Mouse (Mus musculus) megakaryocyte, embryonic 14.5 days (primary cell): ENCODE data around the gene Dusp3. TPM values are rescaled to one million over a fixed set of nuclear protein-coding genes. Genes with fewer than 3 reads are reported as not detected.
A peak's percentile ranks its signal among the peaks of the same experiment; 100 is the strongest.

ENCODE experiments used
- H3K27me3 ChIP-seq: replicated peaks from 2 replicates; pipeline ENCODE3; 2012; ENCODE audit warnings: inconsistent platforms
- H3K36me3 ChIP-seq: replicated peaks from 2 replicates; pipeline ENCODE3; 2012; ENCODE audit warnings: low read length, inconsistent platforms, mixed read lengths
- H3K4me1 ChIP-seq: 2 replicates; pipeline ENCODE4 v1.6.1; 2012; ENCODE audit warnings: inconsistent platforms
- H3K4me3 ChIP-seq: replicated peaks from 2 replicates; pipeline ENCODE3; 2012; ENCODE audit warnings: moderate library complexity, mild to moderate bottlenecking, inconsistent platforms
- H3K9me3 ChIP-seq: 2 replicates; pipeline ENCODE4 v1.6.1; 2012; ENCODE audit warnings: inconsistent platforms
- FLI1 ChIP-seq: IDR thresholded peaks from 2 replicates; pipeline ENCODE4 v1.6.1; 2012; ENCODE audit warnings: low read length, inconsistent platforms, mixed read lengths
- GATA1 ChIP-seq: IDR thresholded peaks from 3 replicates; pipeline ENCODE4 v1.6.1; 2012; ENCODE audit warnings: mixed read lengths, low read length, inconsistent platforms, borderline replicate concordance
- polyA plus RNA-seq: library from polyadenylated mRNA; stranded (reverse); fragments of >175 nt; gene quantifications from 2 replicates; pipeline ENCODE4 v1.2.3, GENCODE M21; 2012; ENCODE audit warnings: low replicate concordance; ENCODE audit not compliant: insufficient read depth

Gene Dusp3
- polyA plus RNA-seq, 1 experiment: 47.3 TPM

DNA sequence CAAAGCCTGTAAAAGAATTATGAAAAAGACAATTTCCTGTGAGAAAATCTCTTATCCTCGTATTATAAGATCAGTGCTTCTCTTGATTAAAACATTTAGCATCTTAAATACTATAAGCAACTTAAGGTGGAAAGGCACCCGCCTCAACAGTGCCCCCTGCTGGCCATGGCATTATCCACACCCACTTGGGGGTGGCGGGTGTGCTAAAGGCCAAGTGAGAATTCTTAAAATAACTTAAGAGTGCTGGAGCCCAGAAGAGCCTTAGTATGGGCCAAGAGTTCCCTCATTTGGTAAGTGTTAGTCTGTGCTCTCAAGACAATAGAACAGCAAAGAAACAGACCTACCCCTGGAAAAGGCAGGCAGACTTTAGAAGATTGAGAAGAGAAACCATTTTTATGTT is 15.4 kb downstream of the Dusp3 start:
- Histone ChIP-seq H3K27me3 (peaks cover 24% of the 10 kb centered on the region), H3K4me3 (no peak overlapping the region), H3K36me3 (peaks cover 60% of the 10 kb centered on the region), H3K4me1 (peaks cover 58% of the 10 kb centered on the region), H3K9me3 (no peaks in the 10 kb centered on the region)
- TF ChIP-seq GATA1 (no peak), FLI1 (no peak)

DNA sequence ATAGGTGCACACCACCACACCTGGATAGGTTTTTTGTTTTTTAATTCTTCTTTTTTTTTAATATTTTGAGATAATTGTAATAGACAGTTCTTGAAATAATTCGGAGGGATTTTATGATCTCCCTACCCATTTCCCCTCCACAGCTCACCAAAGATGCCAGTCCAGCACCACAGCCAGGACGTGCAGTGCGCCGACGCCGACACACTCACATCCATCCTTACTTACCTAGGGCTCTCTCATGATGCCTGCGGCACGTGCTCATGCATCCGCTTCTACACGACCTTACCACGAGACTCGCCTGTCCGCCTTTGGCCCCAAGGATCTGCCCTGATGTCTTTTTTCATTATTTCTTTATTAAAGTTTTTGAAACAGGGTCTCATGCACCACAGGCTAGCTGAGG is 17.0 kb downstream of the Dusp3 start:
- peaks cover 61% of the 10 kb centered on the region for H3K4me1 ChIP-seq
- TF ChIP-seq FLI1 (no peak), GATA1 (no peak)
- peaks cover 44% of the 10 kb centered on the region for H3K36me3 ChIP-seq
- H3K9me3 ChIP-seq: no peaks in the 10 kb centered on the region
- H3K4me3 ChIP-seq: no peak overlapping the region
- H3K27me3 ChIP-seq: peaks cover 40% of the 10 kb centered on the region

DNA sequence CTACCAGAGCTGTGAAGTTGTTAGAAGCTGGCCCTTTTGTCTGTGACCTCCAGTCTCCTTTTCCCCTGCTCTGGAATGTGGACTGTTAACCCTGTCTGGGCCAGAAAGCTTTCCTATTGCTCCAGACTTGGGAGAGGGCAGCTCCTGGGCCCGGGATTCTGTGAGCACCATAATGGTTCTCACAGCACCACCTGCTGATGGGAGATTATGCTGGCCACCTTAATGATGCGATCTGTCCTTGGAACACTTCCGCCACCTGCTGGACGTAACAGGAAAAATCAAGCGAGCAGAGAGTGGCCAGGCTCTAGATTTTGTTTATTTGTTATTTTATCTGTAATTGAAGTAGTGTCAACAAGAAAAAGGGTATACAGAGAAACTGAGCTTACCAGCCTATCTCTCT is 18.0 kb downstream of the Dusp3 start:
- Histone ChIP-seq H3K4me3 (no peak overlapping the region), H3K9me3 (no peaks in the 10 kb centered on the region), H3K36me3 (peaks cover 34% of the 10 kb centered on the region), H3K27me3 (peaks cover 50% of the 10 kb centered on the region), H3K4me1 (peaks cover 62% of the 10 kb centered on the region)
- TF ChIP-seq GATA1 (no peak), FLI1 (no peak)

DNA sequence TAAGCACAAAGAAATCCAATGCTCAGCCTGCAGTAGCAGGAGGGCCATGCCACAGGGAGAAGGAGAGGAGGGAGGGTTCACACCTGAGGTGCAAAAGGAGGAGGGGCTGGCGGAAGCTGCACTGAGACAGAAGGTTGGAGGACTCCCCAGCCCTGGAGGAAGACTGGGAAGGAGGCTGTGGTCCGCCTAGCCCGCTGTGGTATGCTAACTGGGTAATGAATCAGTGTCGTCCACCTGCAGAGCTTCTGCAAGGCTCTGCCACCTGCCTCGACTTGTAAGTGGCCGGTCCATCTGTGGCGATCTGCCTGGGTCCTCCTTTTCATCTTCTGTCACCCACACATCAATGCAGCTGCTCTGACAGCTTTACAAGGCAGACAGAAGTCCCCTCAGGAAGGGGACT is 18.5 kb downstream of the Dusp3 start:
- H3K27me3 ChIP-seq: peaks cover 55% of the 10 kb centered on the region
- peaks cover 67% of the 10 kb centered on the region for H3K4me1 ChIP-seq
- H3K36me3 ChIP-seq: peaks cover 29% of the 10 kb centered on the region
- no peaks in the 10 kb centered on the region for H3K9me3 ChIP-seq
- no peak overlapping the region for H3K4me3 ChIP-seq
- TF ChIP-seq FLI1 (no peak), GATA1 (no peak)

GRCm38 (mm10) chr11:101966965-101967614 is 19.7 kb downstream of the Dusp3 start, which contains the start of gene Sost:
TSS of gene Sost (minus strand) at chr11:101967015.
- TF ChIP-seq FLI1 (no peak), GATA1 (no peak)
- H3K4me3 ChIP-seq: peak within 1 kb of the TSS; percentile 48
- H3K36me3 ChIP-seq: peaks cover 17% of the 10 kb centered on the region
- peaks cover 69% of the 10 kb centered on the region for H3K4me1 ChIP-seq
- H3K9me3 ChIP-seq: no peaks in the 10 kb centered on the region
- H3K27me3 ChIP-seq: peaks cover 66% of the 10 kb centered on the region

- Histone ChIP-seq H3K27me3 (peaks cover 82% of the 10 kb centered on the region), H3K9me3 (no peaks in the 10 kb centered on the region), H3K4me3 (peak overlapping the region; percentile 31), H3K4me1 (peaks cover 63% of the 10 kb centered on the region), H3K36me3 (peaks cover 4% of the 10 kb centered on the region)
- TF ChIP-seq FLI1 (no peak), GATA1 (no peak)
Observed at GRCm38 (mm10) chr11:101965553-101965952, 21.3 kb downstream of the Dusp3 start.

GRCm38 (mm10) chr11:101964647-101965046 is 22.2 kb downstream of the Dusp3 start:
- Histone ChIP-seq H3K4me3 (no peak overlapping the region), H3K27me3 (peaks cover 90% of the 10 kb centered on the region), H3K36me3 (no peaks in the 10 kb centered on the region), H3K9me3 (no peaks in the 10 kb centered on the region), H3K4me1 (peaks cover 63% of the 10 kb centered on the region)
- TF ChIP-seq FLI1: no peak
- no peak for TF ChIP-seq GATA1

- Histone ChIP-seq H3K9me3 (no peaks in the 10 kb centered on the region), H3K27me3 (peaks cover 97% of the 10 kb centered on the region), H3K4me3 (peak overlapping the region; percentile 89), H3K36me3 (no peaks in the 10 kb centered on the region), H3K4me1 (peaks cover 59% of the 10 kb centered on the region)
- TF ChIP-seq FLI1: no peak
- no peak for TF ChIP-seq GATA1
Observed at GRCm38 (mm10) chr11:101963473-101964291, 23.1 kb downstream of the Dusp3 start.

DNA sequence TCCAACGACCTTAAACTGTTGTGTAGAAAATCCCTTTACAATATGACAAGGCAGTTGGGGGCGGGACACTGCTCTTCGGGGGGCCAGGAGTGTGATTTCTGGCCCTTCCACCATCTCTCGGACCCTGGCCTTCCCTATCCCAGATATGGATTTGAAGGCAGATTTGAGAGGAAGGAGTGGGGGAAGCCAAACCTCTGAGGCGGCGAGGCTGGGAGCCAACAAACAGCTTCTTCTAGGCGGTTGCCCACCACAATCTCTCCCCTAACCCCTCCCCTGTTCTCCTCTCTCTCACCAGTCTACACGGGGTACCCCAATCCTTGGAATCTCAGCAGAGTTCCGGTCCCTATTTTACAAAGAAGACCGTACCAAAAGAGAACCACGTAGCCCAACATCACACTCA is 23.8 kb downstream of the Dusp3 start:
- TF ChIP-seq FLI1 (no peak), GATA1 (no peak)
- peaks cover 97% of the 10 kb centered on the region for H3K27me3 ChIP-seq
- no peaks in the 10 kb centered on the region for H3K9me3 ChIP-seq
- H3K36me3 ChIP-seq: no peaks in the 10 kb centered on the region
- no peak overlapping the region for H3K4me3 ChIP-seq
- H3K4me1 ChIP-seq: peaks cover 53% of the 10 kb centered on the region

- Histone ChIP-seq H3K36me3 (no peaks in the 10 kb centered on the region), H3K9me3 (no peaks in the 10 kb centered on the region), H3K4me3 (no peak overlapping the region), H3K27me3 (peaks cover 89% of the 10 kb centered on the region), H3K4me1 (peaks cover 35% of the 10 kb centered on the region)
- TF ChIP-seq GATA1 (no peak), FLI1 (no peak)
Observed at GRCm38 (mm10) chr11:101957476-101957875, 29.3 kb downstream of the Dusp3 start.
